Comparison of ENCODE assay signal across 35 mouse cellular contexts in the genomic region with DNA sequence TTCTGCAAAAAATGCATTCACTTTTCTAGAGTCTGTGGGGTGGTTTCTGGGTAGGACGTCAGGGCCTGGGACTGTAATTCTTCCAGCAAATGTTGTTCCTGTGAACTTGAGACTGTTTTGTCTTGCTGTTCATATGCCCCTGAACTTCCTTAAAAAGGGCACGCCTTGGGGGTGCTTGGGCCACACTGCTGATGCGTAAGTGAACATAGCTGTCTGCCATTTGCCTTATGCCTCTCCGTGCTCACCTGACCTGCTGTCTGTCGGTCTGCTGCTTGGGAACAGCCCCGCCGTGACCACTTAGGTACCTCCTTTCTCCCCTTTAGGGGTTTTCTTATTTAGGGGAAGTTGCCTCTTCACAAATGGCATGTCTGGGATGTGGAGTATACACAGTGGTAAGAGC. TPM values are rescaled to one million over a fixed set of nuclear protein-coding genes. Genes with fewer than 3 reads are reported as not detected.
A peak's percentile ranks its signal among the peaks of the same experiment; 100 is the strongest.
DNase-seq lines count a peak whose midpoint lies in the region; ATAC-seq and TF ChIP-seq lines count a peak whose summit lies in the region.
"Had no signal": no experiment of that assay in that cellular context is flagged by ENCODE, and none has a peak within 500 bp of the region (broad histone marks: within the 10 kb centered on the region; RNA-seq: fewer than 3 reads in every experiment).

No protein-coding gene starts in this region.

- H3K4me3 ChIP-seq in gastrocnemius, adult 2 months = no peak overlapping the region
- no peak overlapping the region for H3K4me3 ChIP-seq in kidney, embryonic 16.5 days (ENCODE audit: low read length)
- H3K4me3 ChIP-seq: embryonic facial prominence, embryonic 12.5 days; embryonic facial prominence, embryonic 15.5 days; heart, embryonic 12.5 days; heart, embryonic 15.5 days had no signal

- no peak overlapping the region for H3K9ac ChIP-seq in kidney, embryonic 16.5 days (replicated peaks; ENCODE audit: low read length)
- H3K9ac ChIP-seq: embryonic facial prominence, embryonic 12.5 days; embryonic facial prominence, embryonic 15.5 days; forebrain, postnatal 0 days; heart, embryonic 12.5 days; heart, embryonic 15.5 days; hindbrain, embryonic 14.5 days had no signal

- ATAC-seq in megakaryocyte, adult 5-6 weeks (ENCODE audit: poor library complexity, severe bottlenecking) = peak; percentile 31
- no peak for ATAC-seq in kidney, embryonic 16.5 days (ENCODE audit: low FRiP score, low TSS enrichment)
- ATAC-seq: forebrain, embryonic 14.5 days; hindbrain, postnatal 0 days; inflammation-experienced regulatory T-cells, adult 6 months; Patski had no signal

- H3K4me2 ChIP-seq in kidney, embryonic 16.5 days (replicated peaks; ENCODE audit: low read depth, low read length) = no peak overlapping the region
- H3K4me2 ChIP-seq: embryonic facial prominence, embryonic 12.5 days; embryonic facial prominence, embryonic 15.5 days; heart, embryonic 12.5 days; heart, embryonic 15.5 days; hindbrain, embryonic 14.5 days had no signal

- TF ChIP-seq CTCF in gastrocnemius, adult 2 months (IDR thresholded peaks at IDR 0.05) = no peak

- no peaks in the 10 kb centered on the region for H3K4me1 ChIP-seq in kidney, embryonic 16.5 days (ENCODE audit: insufficient read depth, low read length)

- WGBS in kidney, embryonic 16.5 days = 83% methylated on average over 7 of the region's 7 CpGs

- no peaks in the 10 kb centered on the region for H3K27me3 ChIP-seq in splenic B cell, adult 2 months (ENCODE audit: control insufficient read depth, insufficient read depth, low read length, poor library complexity, severe bottlenecking)
- no peaks in the 10 kb centered on the region for H3K27me3 ChIP-seq in kidney, embryonic 16.5 days (ENCODE audit: insufficient read depth, low read length)
- H3K27me3 ChIP-seq: CH12.LX; embryonic facial prominence, embryonic 12.5 days; embryonic facial prominence, embryonic 15.5 days; heart, embryonic 12.5 days; heart, embryonic 15.5 days; Patski had no signal

- H3K27ac ChIP-seq in gastrocnemius, adult 2 months = 0 out of 2 replicates have a peak overlapping the region, but pooled peaks have one; percentile 21
- no peak overlapping the region for H3K27ac ChIP-seq in kidney, embryonic 16.5 days (ENCODE audit: low read length)
- H3K27ac ChIP-seq: embryonic facial prominence, embryonic 12.5 days; embryonic facial prominence, embryonic 15.5 days; heart, embryonic 15.5 days; hindbrain, embryonic 14.5 days had no signal

- H3K36me3 ChIP-seq in splenic B cell, adult 2 months (ENCODE audit: control insufficient read depth, insufficient read depth, low read length, poor library complexity, severe bottlenecking) = no peaks in the 10 kb centered on the region; the same call in none of the 2 replicates
- H3K36me3 ChIP-seq in kidney, embryonic 16.5 days (ENCODE audit: insufficient read depth, low read length) = peaks cover 20% of the 10 kb centered on the region
- H3K36me3 ChIP-seq: G1E had no signal

- no peaks in the 10 kb centered on the region for H3K9me3 ChIP-seq in kidney, embryonic 16.5 days (ENCODE audit: low read length)
- H3K9me3 ChIP-seq: embryonic facial prominence, embryonic 12.5 days; embryonic facial prominence, embryonic 15.5 days; heart, embryonic 12.5 days; heart, embryonic 15.5 days had no signal

- no peak for DNase-seq in gastrocnemius, adult 2 months
- no peak for DNase-seq in gastrocnemius, postnatal 4 days (ENCODE audit: low spot score in 2 of 2)
- peak; percentile 43 to 52 for DNase-seq in B cell, adult 2 months
- DNase-seq in splenic B cell, adult 2 months (ENCODE audit: low read depth, low spot score) = peak; percentile 57
- no peak for DNase-seq in adrenal gland, postnatal 14 days
- DNase-seq: adrenal gland, postnatal 10 days; cerebellum, adult 11-12 months; cerebellum, adult 8-10 months; cerebellum, postnatal 25 days; forebrain, postnatal 0 days; gastrocnemius, postnatal 25 days; heart, postnatal 10 days; heart, postnatal 36 days had no signal

- intact Hi-C loops in gastrocnemius, adult 2 months (cut with DNase I) = no loop called here

RNA-seq across cellular contexts. Expression of a gene that starts 9.0 kb away (rescaled TPM):
- total RNA-seq in gastrocnemius, adult 2 months (2021) = 100 to 1,000 TPM; 168 to 172 TPM
- 100 to 1,000 TPM; 155 to 176 TPM for total RNA-seq in gastrocnemius, postnatal 4 days (2021)
- 16.5 and 25.2 TPM in 2 replicates for total RNA-seq in megakaryocyte, adult 5-6 weeks (2015)
- 16.5 and 17.8 TPM in 2 replicates for total RNA-seq in megakaryocyte, adult 5-6 weeks (2017)
- polyA plus RNA-seq in kidney, embryonic 16.5 days (2015; fragmentation: Nextera tagmentation; extraction: Ambion mirVana) = 12.9 and 14.0 TPM in 2 replicates
- 89.9 and 90.8 TPM in 2 replicates for total RNA-seq in adrenal gland, postnatal 14 days (2021)

RNA-seq across cellular contexts. Expression of a gene that starts 24.2 kb away (rescaled TPM):
- total RNA-seq in gastrocnemius, adult 2 months (2021) = not detected
- total RNA-seq in gastrocnemius, postnatal 4 days (2021) = not detected
- total RNA-seq in megakaryocyte, adult 5-6 weeks (2015) = not detected in 2 replicates
- total RNA-seq in megakaryocyte, adult 5-6 weeks (2017) = not detected in 2 replicates
- polyA plus RNA-seq in kidney, embryonic 16.5 days (2015; fragmentation: Nextera tagmentation; extraction: Ambion mirVana) = not detected in 2 replicates
- total RNA-seq in adrenal gland, postnatal 14 days (2021) = not detected in 2 replicates
- total RNA-seq: adrenal gland, adult 18-20 months; adrenal gland, postnatal 10 days; adrenal gland, postnatal 4 days; CH12.LX; common myeloid progenitor, adult 5-6 weeks; forebrain, postnatal 0 days; G1E; gastrocnemius, adult 8-10 months; gastrocnemius, postnatal 25 days; heart, adult 18-20 months; heart, postnatal 10 days; heart, postnatal 36 days; hindbrain, postnatal 0 days had no signal
- polyA plus RNA-seq: brain, embryonic 14.5 days; embryonic facial prominence, embryonic 12.5 days; embryonic facial prominence, embryonic 15.5 days; forebrain, embryonic 11.5 days; forebrain, embryonic 14.5 days; G1E; heart, embryonic 12.5 days; hindbrain, embryonic 11.5 days; hindbrain, embryonic 14.5 days; inflammation-experienced regulatory T-cells, adult 6 months; Patski had no signal

RNA-seq across cellular contexts. Expression of a gene that starts 53.3 kb away (rescaled TPM):
- 1 to 10 TPM; 2.2 to 2.7 TPM for total RNA-seq in gastrocnemius, adult 2 months (2021)
- total RNA-seq in gastrocnemius, postnatal 4 days (2021) = 1 to 10 TPM; 4.5 to 5.8 TPM
- 21.6 and 25.4 TPM in 2 replicates for total RNA-seq in megakaryocyte, adult 5-6 weeks (2015)
- total RNA-seq in megakaryocyte, adult 5-6 weeks (2017) = 27.7 and 32.1 TPM in 2 replicates
- 37.9 and 41.5 TPM in 2 replicates for polyA plus RNA-seq in kidney, embryonic 16.5 days (2015; fragmentation: Nextera tagmentation; extraction: Ambion mirVana)
- total RNA-seq in adrenal gland, postnatal 14 days (2021) = 9.8 and 13.0 TPM in 2 replicates

RNA-seq across cellular contexts. Expression of a gene that starts 53.5 kb away (rescaled TPM):
- total RNA-seq in gastrocnemius, adult 2 months (2021) = 10 to 100 TPM; 46.1 to 51.7 TPM
- total RNA-seq in gastrocnemius, postnatal 4 days (2021) = 10 to 100 TPM; 27.9 to 29.9 TPM
- 135 and 148 TPM in 2 replicates for total RNA-seq in megakaryocyte, adult 5-6 weeks (2015)
- 71.6 and 93.9 TPM in 2 replicates for total RNA-seq in megakaryocyte, adult 5-6 weeks (2017)
- 136 and 140 TPM in 2 replicates for polyA plus RNA-seq in kidney, embryonic 16.5 days (2015; fragmentation: Nextera tagmentation; extraction: Ambion mirVana)
- 54.2 and 55.5 TPM in 2 replicates for total RNA-seq in adrenal gland, postnatal 14 days (2021)

RNA-seq across cellular contexts. Expression of a gene that starts 54.7 kb away (rescaled TPM):
- total RNA-seq in gastrocnemius, adult 2 months (2021) = not detected
- total RNA-seq in gastrocnemius, postnatal 4 days (2021) = not detected
- total RNA-seq in megakaryocyte, adult 5-6 weeks (2015) = not detected in 2 replicates
- total RNA-seq in megakaryocyte, adult 5-6 weeks (2017) = not detected in 2 replicates
- not detected in 2 replicates for polyA plus RNA-seq in kidney, embryonic 16.5 days (2015; fragmentation: Nextera tagmentation; extraction: Ambion mirVana)
- not detected in 2 replicates for total RNA-seq in adrenal gland, postnatal 14 days (2021)
- total RNA-seq: adrenal gland, adult 18-20 months; adrenal gland, postnatal 10 days; adrenal gland, postnatal 4 days; CH12.LX; common myeloid progenitor, adult 5-6 weeks; forebrain, postnatal 0 days; G1E; gastrocnemius, adult 8-10 months; gastrocnemius, postnatal 25 days; heart, adult 18-20 months; heart, postnatal 10 days; heart, postnatal 36 days; hindbrain, postnatal 0 days had no signal
- polyA plus RNA-seq: brain, embryonic 14.5 days; embryonic facial prominence, embryonic 12.5 days; embryonic facial prominence, embryonic 15.5 days; forebrain, embryonic 11.5 days; forebrain, embryonic 14.5 days; forebrain, postnatal 0 days; frontal cortex, adult 2 months; G1E; heart, embryonic 12.5 days; heart, embryonic 15.5 days; hindbrain, embryonic 11.5 days; hindbrain, embryonic 14.5 days; hindbrain, postnatal 0 days; inflammation-experienced regulatory T-cells, adult 6 months; Patski had no signal

Comparison
In these comparisons a context has a peak if more than half of its experiments do, and no peak if none do; other contexts are left out.
1. DNase-seq: peak in B cell, adult 2 months (2 of 2) and splenic B cell, adult 2 months (single experiment); none in gastrocnemius, adult 2 months (single experiment), gastrocnemius, postnatal 4 days (0 of 2) and adrenal gland, postnatal 14 days (single experiment).